Mouse (Mus musculus) spleen, postnatal 36 days (tissue): Measurements from ENCODE around the gene Ndc1.

Experiments used
- DNase-seq, 2 experiments: peaks; one replicate each; pipeline ENCODE4 v3.0.0; 2022; ENCODE audit warnings: low spot score in 2 of 2, mixed read lengths in 1 of 2

Ndc1 gene

GRCm38 (mm10) chr4:107442288-107442687, 74.7 kb downstream of the Ndc1 start:
- no peak for DNase-seq

GRCm38 (mm10) chr4:107442891-107443483, 75.4 kb downstream of the Ndc1 start:
- no peak for DNase-seq

- DNase-seq, result no peak
These were observed 76.0 kb downstream of the Ndc1 start for GRCm38 (mm10) chr4:107443621-107444020.

- no peak for DNase-seq
These were observed 80.9 kb downstream of the Ndc1 start for GRCm38 (mm10) chr4:107448481-107448880.

GRCm38 (mm10) chr4:107449519-107449918, 81.9 kb downstream of the Ndc1 start:
- DNase-seq, result no peak

GRCm38 (mm10) chr4:107452266-107453015, 84.9 kb downstream of the Ndc1 start:
- no peak for DNase-seq

GRCm38 (mm10) chr4:107453141-107453984, 85.8 kb downstream of the Ndc1 start:
- DNase-seq, result peak; percentile 68 to 78

GRCm38 (mm10) chr4:107457602-107458001, 90.0 kb downstream of the Ndc1 start:
- peak in 1 of 2 experiments; percentile 19 for DNase-seq

GRCm38 (mm10) chr4:107458907-107459306, 91.3 kb downstream of the Ndc1 start:
- peak; percentile 41 to 61 for DNase-seq

- DNase-seq, result no peak
These were observed 91.9 kb downstream of the Ndc1 start for GRCm38 (mm10) chr4:107459461-107459860.

- DNase-seq, result no peak
These were observed 92.9 kb downstream of the Ndc1 start for GRCm38 (mm10) chr4:107460468-107460867.
